Mouse (Mus musculus) adrenal gland, adult 2 months (tissue): ENCODE data around the gene Isoc2a. TPM values are rescaled to one million over a fixed set of nuclear protein-coding genes. Genes with fewer than 3 reads are reported as not detected.

Experiments used
- DNase-seq: peaks from one replicate; pipeline ENCODE4 v3.0.0; 2021
- polyA plus RNA-seq: library from polyadenylated mRNA; depleted of rRNA; stranded (reverse); fragments of >200 nt; gene quantifications from 2 replicates; pipeline ENCODE4 v1.2.3, GENCODE M21; 2012
- total RNA-seq, 2 experiments: library from RNA; stranded (reverse); gene quantifications; 2 replicates each; pipeline ENCODE4 v1.2.3; 2021

Gene Isoc2a
- total and polyA plus RNA-seq, 3 experiments, result 35.5 to 45.6 (median 43.4) TPM

GRCm38 (mm10) chr7:4918681-4919080 is 41.7 kb downstream of the Isoc2a start:
- no peak for DNase-seq

- DNase-seq, result no peak
Observed at GRCm38 (mm10) chr7:4919096-4919495, 42.1 kb downstream of the Isoc2a start.

GRCm38 (mm10) chr7:4919971-4920370 is 43.0 kb downstream of the Isoc2a start:
- DNase-seq, result no peak

GRCm38 (mm10) chr7:4920496-4920895 is 43.5 kb downstream of the Isoc2a start:
- no peak for DNase-seq

DNA sequence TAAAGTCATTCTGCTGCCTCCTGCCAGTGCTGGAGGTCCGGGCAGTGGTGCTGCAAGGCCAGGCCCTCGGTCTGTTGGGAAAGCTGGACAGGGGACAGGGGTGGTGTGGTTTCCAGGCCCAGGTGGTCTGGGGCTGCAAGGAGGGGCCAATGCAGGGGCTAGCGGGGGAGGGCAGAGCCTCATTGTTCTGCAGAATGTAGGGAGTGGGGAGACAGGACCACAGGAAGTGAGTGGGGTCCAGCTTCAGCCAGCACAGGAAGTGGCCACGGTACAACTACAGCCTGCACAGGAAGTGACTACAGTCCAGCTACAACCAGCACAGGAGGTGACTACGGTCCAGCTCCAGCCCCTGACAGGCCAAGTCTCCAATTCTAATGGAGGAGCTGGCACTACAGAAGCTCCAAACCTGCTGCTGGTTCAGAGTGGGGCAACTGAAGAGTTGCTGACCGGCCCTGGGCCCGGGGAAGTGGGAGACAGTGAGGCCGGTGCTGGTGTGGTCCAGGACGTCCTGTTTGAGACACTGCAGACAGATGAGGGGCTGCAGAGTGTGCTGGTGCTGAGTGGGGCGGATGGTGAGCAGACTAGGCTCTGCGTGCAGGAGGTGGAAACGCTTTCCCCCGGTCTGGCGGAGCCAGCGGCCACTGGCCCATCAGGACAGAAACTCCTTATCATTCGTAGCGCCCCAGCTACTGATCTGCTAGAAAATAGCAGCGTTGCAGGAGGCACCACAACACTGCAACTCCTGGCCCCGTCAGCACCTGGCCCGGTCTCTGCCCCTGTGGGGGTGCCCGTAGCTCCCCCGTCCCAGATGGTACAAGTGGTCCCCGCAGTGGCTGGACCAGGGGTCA is 44.2 kb downstream of the Isoc2a start:
- DNase-seq, result no peak

- no peak for DNase-seq
Observed at GRCm38 (mm10) chr7:4921824-4922482, 45.0 kb downstream of the Isoc2a start, which contains the start of gene Nat14. TSS of gene Nat14 (plus strand) at chr7:4922028.

- peak; percentile 79 for DNase-seq
Observed at GRCm38 (mm10) chr7:4922508-4922907, 45.6 kb downstream of the Isoc2a start.

DNA sequence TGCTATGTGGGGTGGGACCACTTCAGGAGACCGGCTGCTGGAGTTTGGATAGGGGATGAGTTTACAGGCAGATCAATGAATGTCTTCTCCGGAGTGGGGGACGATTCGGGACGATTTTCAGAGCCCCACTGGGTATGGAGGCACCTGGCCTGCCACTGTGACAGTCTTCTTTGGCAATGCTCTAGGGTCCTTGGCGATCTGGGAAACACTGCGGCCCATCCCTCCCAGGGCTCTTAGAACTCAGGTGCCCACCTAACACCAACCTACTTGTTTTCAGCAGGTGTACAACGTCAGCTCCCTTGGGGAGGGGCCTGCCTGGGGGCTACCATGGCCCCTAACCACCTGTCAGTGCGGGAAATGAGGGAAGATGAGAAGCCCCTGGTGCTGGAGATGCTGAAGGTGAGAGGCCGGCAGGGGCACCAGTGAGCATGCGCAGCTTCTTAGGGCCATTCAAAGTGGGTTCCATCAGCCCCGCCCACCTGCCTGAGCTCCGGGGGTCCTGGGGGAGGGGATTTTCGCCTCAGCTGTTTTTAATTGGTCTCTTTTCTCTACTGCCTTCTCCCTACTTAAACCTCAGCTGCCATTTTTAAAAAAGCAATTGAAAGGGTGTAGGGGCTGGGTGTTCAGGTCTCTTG is 46.1 kb downstream of the Isoc2a start:
- no peak for DNase-seq

DNA sequence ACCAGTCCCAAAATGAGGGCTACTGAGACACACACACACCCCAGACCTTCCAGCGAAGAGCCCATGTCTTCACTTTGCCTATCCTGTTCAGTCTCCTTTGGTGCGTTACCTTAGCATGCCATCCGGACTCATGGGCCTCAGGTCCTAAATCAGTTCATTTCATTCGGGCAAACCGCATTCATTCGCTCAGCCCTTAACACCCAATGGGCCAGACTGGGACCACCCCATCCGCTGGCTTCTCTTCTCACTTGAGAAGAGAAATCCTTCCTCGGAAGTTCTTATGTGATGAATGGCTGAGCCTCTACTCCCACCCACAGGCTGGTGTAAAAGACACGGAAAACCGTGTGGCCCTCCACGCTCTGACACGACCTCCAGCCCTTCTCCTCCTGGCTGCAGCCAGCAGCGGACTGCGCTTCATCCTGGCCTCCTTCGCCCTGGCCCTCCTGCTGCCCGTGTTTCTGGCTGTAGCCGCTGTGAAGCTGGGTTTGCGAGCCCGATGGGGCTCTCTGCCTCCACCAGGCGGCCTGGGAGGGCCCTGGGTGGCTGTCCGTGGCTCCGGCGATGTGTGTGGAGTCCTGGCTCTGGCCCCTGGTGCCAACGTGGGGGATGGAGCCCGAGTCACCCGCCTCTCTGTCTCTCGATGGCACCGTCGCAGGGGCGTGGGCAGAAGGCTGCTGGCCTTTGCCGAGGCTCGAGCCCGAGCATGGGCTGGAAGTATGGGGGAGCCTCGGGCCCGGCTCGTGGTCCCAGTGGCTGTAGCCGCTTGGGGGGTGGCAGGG is 46.8 kb downstream of the Isoc2a start:
- peak; percentile 75 for DNase-seq

DNA sequence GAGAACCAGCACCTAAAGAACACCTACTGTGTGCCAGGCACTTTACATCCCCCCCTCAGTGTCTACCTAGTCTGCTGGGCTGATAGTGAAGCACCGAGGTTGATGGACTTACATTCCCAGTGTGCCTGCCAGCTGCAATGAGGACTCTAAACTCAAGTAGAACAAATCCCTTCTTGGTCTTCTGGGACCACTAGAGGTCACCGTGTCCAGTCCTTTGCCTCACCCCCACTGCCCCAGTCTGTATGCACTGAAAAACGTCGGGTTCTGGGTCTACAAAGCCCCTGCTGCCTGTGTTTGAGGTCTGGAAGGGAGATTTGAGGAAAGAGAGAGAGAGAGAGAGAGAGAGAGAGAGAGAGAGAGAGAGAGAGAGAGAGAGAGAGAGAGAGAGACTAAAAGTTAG is 47.5 kb downstream of the Isoc2a start:
- no peak for DNase-seq

GRCm38 (mm10) chr7:4924891-4925301 is 47.9 kb downstream of the Isoc2a start:
- peak; percentile 73 for DNase-seq

GRCm38 (mm10) chr7:4925441-4926381 is 48.8 kb downstream of the Isoc2a start, which contains the start of gene Ssc5d:
TSS of gene Ssc5d (plus strand) at chr7:4925785.
- DNase-seq, result no peak

DNA sequence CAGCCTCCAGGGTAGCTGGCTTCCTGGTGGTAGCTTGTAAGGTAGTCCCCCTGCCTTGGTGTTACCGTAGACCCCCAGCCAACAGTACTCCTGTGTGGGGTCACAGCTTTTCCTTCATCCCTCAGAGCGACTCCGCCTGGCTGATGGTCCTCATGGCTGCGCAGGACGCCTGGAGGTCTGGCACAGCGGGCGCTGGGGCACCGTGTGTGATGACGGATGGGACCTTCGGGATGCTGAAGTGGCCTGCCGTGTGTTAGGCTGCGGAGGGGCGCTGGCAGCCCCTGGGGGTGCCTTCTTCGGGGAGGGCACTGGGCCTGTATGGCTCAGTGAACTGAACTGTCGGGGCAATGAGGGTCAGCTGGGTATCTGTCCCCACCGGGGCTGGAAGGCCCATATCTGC is 49.9 kb downstream of the Isoc2a start:
- no peak for DNase-seq

DNA sequence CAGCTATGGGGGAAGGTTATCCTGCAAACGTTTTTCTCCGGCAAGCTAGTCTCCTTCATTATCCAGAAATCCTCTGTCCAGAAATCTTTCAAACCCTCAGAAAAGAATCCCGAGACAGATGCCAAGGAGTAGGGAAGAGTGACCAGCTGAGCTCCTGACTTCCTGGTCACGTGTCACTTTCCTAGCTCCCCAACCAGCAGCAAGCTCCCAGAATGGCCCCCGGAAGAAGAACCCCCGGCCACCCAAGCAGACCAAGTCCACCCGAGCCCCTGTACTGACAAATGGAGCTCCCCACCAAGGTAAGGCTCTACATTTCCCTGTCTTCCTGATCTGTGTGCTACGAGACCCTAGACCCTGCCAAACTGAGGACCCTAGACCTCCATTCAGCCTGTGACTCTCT is 50.8 kb downstream of the Isoc2a start:
- no peak for DNase-seq

DNA sequence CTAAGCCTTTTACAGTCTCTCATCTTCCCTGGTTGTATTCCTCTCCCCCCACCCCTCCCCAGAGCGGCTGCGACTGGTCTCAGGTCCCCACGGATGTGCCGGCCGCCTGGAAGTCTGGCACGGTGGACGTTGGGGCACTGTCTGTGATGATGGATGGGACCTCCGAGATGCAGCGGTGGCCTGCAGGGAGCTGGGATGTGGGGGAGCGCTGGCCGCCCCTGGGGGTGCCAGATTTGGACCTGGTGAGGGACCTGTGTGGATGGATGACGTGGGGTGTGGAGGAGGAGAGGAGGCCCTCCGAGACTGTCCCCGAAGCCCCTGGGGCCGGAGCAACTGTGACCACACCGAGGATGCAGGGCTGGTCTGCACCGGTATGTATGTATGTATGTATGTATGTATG is 51.4 kb downstream of the Isoc2a start:
- DNase-seq, result no peak

DNA sequence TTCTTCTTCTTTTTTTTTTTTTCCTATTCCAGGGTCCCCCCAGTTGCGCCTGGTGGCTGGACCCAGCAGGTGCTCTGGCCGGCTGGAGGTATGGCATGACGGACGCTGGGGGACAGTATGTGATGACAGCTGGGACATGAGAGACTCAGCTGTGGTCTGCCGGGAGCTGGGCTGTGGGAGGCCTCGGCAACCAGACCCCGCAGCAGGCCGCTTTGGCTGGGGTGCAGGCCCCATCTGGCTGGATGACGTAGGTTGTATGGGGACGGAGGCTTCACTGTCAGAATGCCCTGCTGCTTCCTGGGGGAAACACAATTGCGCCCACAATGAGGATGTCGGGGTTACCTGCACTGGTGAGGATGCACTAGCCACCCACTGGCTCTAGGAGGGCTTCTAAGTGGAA is 56.1 kb downstream of the Isoc2a start:
- DNase-seq, result no peak

- peak; percentile 56 for DNase-seq
Observed at GRCm38 (mm10) chr7:4934160-4934914, 57.4 kb downstream of the Isoc2a start.

DNA sequence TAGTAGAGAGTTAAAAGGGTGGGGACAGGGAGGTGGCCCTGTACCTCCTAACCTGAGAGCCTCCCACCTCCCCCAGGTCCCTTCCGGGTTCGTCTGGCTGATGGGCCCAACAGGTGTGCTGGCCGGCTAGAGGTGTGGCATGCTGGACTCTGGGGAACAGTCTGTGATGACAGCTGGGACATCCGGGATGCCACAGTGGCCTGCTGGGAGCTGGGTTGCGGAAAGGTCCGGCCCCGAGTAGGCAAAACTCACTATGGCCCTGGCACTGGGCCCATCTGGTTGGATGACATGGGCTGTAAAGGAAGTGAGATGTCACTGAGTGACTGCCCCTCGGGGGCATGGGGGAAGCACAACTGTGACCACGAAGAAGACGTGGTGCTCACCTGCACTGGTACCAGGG is 59.9 kb downstream of the Isoc2a start:
- DNase-seq, result no peak

DNA sequence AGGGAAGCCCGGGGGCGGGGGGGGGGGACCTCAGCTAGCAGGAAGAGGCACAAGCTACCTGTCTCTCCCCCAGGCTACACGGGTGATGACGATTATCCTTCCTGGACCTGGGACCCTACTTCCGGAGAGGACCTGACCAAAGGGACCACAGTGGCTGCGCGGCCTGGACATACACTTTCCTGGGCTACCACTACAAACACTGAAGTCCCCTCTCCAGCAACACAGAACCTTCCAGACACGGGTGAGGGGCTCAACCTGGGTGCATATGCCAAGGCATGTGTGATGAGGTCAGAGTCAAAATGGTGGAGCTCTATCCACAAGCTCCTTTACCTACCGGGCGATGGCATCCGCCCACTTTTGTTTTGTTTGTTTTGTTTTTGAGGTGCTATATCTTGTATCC is 60.4 kb downstream of the Isoc2a start:
- DNase-seq, result no peak

DNA sequence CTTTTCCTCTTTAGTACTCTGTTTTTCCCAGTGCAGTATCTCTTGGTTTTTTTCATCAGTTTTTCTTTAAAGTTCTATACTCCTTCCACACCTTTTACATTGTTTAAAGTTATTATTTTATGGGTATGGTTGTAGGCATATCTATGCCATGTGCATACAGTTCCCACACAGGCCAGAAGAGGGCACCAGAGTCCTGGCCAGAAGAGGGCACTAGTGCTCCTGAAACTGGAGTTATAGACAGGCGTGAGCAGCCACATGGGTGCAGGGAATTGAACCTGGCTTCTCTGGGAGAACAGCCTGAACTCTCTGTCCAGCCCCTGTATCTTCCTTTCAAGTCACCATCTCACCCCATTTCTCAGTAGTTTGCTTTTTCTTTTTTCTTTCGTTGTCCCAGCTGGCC is 61.5 kb downstream of the Isoc2a start:
- peak; percentile 77 for DNase-seq
